Mouse (Mus musculus) MEL (cell line): ENCODE data around the gene Ppia. TPM values are rescaled to one million over a fixed set of nuclear protein-coding genes. Genes with fewer than 3 reads are reported as not detected.

Experiments used
- DNase-seq: peaks from one replicate; pipeline ENCODE4 v3.0.0; 2011; ENCODE audit warnings: low read depth, low spot score
- H3K27ac ChIP-seq: 2 replicates; pipeline ENCODE4 v1.5.1; 2012; ENCODE audit warnings: low read depth, mild to moderate bottlenecking, control low read depth, low read length, moderate library complexity; ENCODE audit not compliant: control insufficient read depth
- H3K27me3 ChIP-seq, 2 experiments: fragments of 150-350 bp in 1 of 2; sonication (generic) in 1 of 2; 2 replicates each; pipeline ENCODE4 v1.6.1; 2012; ENCODE audit warnings: low read length in 2 of 2, mild to moderate bottlenecking in 2 of 2, improper control_type of control experiment in 1 of 2, moderate library complexity in 1 of 2; ENCODE audit not compliant: insufficient read depth in 2 of 2, control insufficient read depth in 1 of 2
- H3K36me3 ChIP-seq, 2 experiments: 2 replicates each; pipeline ENCODE4 v1.6.1; 2012 to 2014; ENCODE audit warnings: low read length in 2 of 2, improper control_type of control experiment in 1 of 2, inconsistent platforms in 1 of 2, mild to moderate bottlenecking in 1 of 2; ENCODE audit not compliant: insufficient read depth in 2 of 2, control insufficient read depth in 1 of 2
- H3K4me1 ChIP-seq, 2 experiments: fragments of 150-350 bp in 1 of 2; sonication (generic) in 1 of 2; 2 replicates each; pipeline ENCODE4 v1.6.1; 2012; ENCODE audit warnings: low read length in 2 of 2, improper control_type of control experiment in 1 of 2, mild to moderate bottlenecking in 1 of 2; ENCODE audit not compliant: insufficient read depth in 2 of 2, control insufficient read depth in 1 of 2
- H3K4me3 ChIP-seq, 2 experiments: fragments of 150-350 bp in 1 of 2; sonication (generic) in 1 of 2; 2 replicates each; pipeline ENCODE4 v1.5.1; 2012; ENCODE audit warnings: low read depth in 2 of 2, low read length in 2 of 2, mild to moderate bottlenecking in 2 of 2, moderate library complexity in 2 of 2, control low read depth in 1 of 2, improper control_type of control experiment in 1 of 2; ENCODE audit not compliant: control insufficient read depth in 1 of 2, insufficient read depth in 1 of 2
- H3K79me2 ChIP-seq: 2 replicates; pipeline ENCODE4 v1.6.1; 2012; ENCODE audit warnings: mild to moderate bottlenecking, low read length, moderate library complexity; ENCODE audit not compliant: control insufficient read depth, poor library complexity, insufficient read depth
- H3K9ac ChIP-seq: 2 replicates; pipeline ENCODE4 v1.6.1; 2012; ENCODE audit warnings: low read depth, mild to moderate bottlenecking, control low read depth, low read length, moderate library complexity; ENCODE audit not compliant: control insufficient read depth, poor library complexity, severe bottlenecking
- H3K9me3 ChIP-seq: fragments of 150-350 bp; sonication (generic); replicated peaks from 2 replicates; pipeline ENCODE4 v1.6.1; 2012; ENCODE audit warnings: mild to moderate bottlenecking, low read length, improper control_type of control experiment, moderate library complexity; ENCODE audit not compliant: insufficient read depth
- BHLHE40 ChIP-seq: IDR thresholded peaks from 2 replicates; pipeline ENCODE4 v1.6.1; 2012; ENCODE audit warnings: low read depth, mild to moderate bottlenecking, inconsistent platforms, low read length, improper control_type of control experiment, borderline replicate concordance
- CHD1 ChIP-seq: IDR thresholded peaks from 2 replicates; pipeline ENCODE4 v1.6.1; 2012; ENCODE audit warnings: low read depth, mild to moderate bottlenecking, inconsistent platforms, low read length, improper control_type of control experiment
- CTCF ChIP-seq, 3 experiments: IDR thresholded peaks in 2 of 3; conservative IDR thresholded peaks in 1 of 3; 2 replicates each; pipeline ENCODE4 v1.5.1; 2011 to 2012; ENCODE audit warnings: low read length in 3 of 3, low read depth in 2 of 3, mild to moderate bottlenecking in 2 of 3, improper control_type of control experiment in 1 of 3, inconsistent platforms in 1 of 3, mixed read lengths in 1 of 3, moderate library complexity in 1 of 3; ENCODE audit not compliant: control insufficient read depth in 1 of 3, insufficient read depth in 1 of 3, poor library complexity in 1 of 3, severe bottlenecking in 1 of 3
- ELF1 ChIP-seq: IDR thresholded peaks from 2 replicates; pipeline ENCODE4 v1.6.1; 2014; ENCODE audit warnings: low read depth, mild to moderate bottlenecking, inconsistent platforms, low read length, improper control_type of control experiment, moderate library complexity
- HCFC1 ChIP-seq: IDR thresholded peaks from 2 replicates; pipeline ENCODE4 v1.6.1; 2012; ENCODE audit warnings: low read depth, mild to moderate bottlenecking, inconsistent platforms, low read length, improper control_type of control experiment, moderate library complexity
- MAFK ChIP-seq: IDR thresholded peaks from 2 replicates; pipeline ENCODE4 v1.6.1; 2011; ENCODE audit warnings: low read depth, mild to moderate bottlenecking, low read length, improper control_type of control experiment, borderline replicate concordance
- MAZ ChIP-seq: IDR thresholded peaks from 2 replicates; pipeline ENCODE4 v1.6.1; 2012; ENCODE audit warnings: low read depth, mild to moderate bottlenecking, inconsistent platforms, low read length, improper control_type of control experiment
- MXI1 ChIP-seq: IDR thresholded peaks from 2 replicates; pipeline ENCODE4 v1.6.1; 2011; ENCODE audit warnings: mild to moderate bottlenecking, low read depth, low read length, improper control_type of control experiment
- MYC ChIP-seq: IDR thresholded peaks from 2 replicates; pipeline ENCODE4 v1.6.1; 2011; ENCODE audit warnings: low read depth, mild to moderate bottlenecking, low read length, improper control_type of control experiment, moderate library complexity
- NELFE ChIP-seq: IDR thresholded peaks from 2 replicates; pipeline ENCODE4 v1.6.1; 2011; ENCODE audit warnings: low read depth, low read length, improper control_type of control experiment
- NRF1 ChIP-seq: IDR thresholded peaks from 2 replicates; pipeline ENCODE4 v1.6.1; 2014; ENCODE audit warnings: low read depth, mild to moderate bottlenecking, inconsistent platforms, low read length, improper control_type of control experiment, moderate library complexity; ENCODE audit not compliant: poor library complexity, insufficient read depth, severe bottlenecking
- RAD21 ChIP-seq: IDR thresholded peaks from 2 replicates; pipeline ENCODE4 v1.6.1; 2011; ENCODE audit warnings: mild to moderate bottlenecking, low read depth, low read length, improper control_type of control experiment
- RCOR1 ChIP-seq: IDR thresholded peaks from 2 replicates; pipeline ENCODE4 v1.6.1; 2012; ENCODE audit warnings: low read depth, mild to moderate bottlenecking, inconsistent platforms, low read length, improper control_type of control experiment
- SIN3A ChIP-seq: IDR thresholded peaks from 2 replicates; pipeline ENCODE4 v1.6.1; 2012; ENCODE audit warnings: low read length, improper control_type of control experiment, inconsistent platforms
- SMC3 ChIP-seq: IDR thresholded peaks from 2 replicates; pipeline ENCODE4 v1.6.1; 2011; ENCODE audit warnings: low read depth, low read length, improper control_type of control experiment
- TAL1 ChIP-seq: IDR thresholded peaks from 2 replicates; pipeline ENCODE4 v1.6.1; 2012; ENCODE audit warnings: mild to moderate bottlenecking, inconsistent platforms, low read length, moderate library complexity, mixed read lengths
- TBP ChIP-seq: IDR thresholded peaks from 2 replicates; pipeline ENCODE4 v1.8.0; 2011; ENCODE audit warnings: low read depth, low read length, improper control_type of control experiment
- TCF12 ChIP-seq: IDR thresholded peaks from 2 replicates; pipeline ENCODE4 v1.6.1; 2014; ENCODE audit warnings: low read depth, mild to moderate bottlenecking, inconsistent platforms, low read length, improper control_type of control experiment, moderate library complexity
- UBTF ChIP-seq: IDR thresholded peaks from 2 replicates; pipeline ENCODE4 v1.6.1; 2012; ENCODE audit warnings: low read depth, mild to moderate bottlenecking, inconsistent platforms, low read length, improper control_type of control experiment, moderate library complexity, borderline replicate concordance; ENCODE audit not compliant: insufficient read depth
- ZC3H11A ChIP-seq: IDR thresholded peaks from 2 replicates; pipeline ENCODE4 v1.6.1; 2012; ENCODE audit warnings: low read depth, mild to moderate bottlenecking, inconsistent platforms, low read length, improper control_type of control experiment
- ZMIZ1 ChIP-seq: IDR thresholded peaks from 2 replicates; pipeline ENCODE4 v1.6.1; 2012; ENCODE audit warnings: low read depth, mild to moderate bottlenecking, inconsistent platforms, low read length, improper control_type of control experiment, moderate library complexity
- ZNF384 ChIP-seq: IDR thresholded peaks from 2 replicates; pipeline ENCODE4 v1.6.1; 2012; ENCODE audit warnings: low read depth, mild to moderate bottlenecking, inconsistent platforms, low read length, improper control_type of control experiment
- polyA plus RNA-seq, 2 experiments: library from polyadenylated mRNA; stranded (reverse) in 1 of 2; unstranded in 1 of 2; fragments of >175 nt in 1 of 2; fragments of >200 nt in 1 of 2; gene quantifications; 2 replicates each; pipeline versions ENCODE4 v1.2.1 to v1.2.4; 2012; ENCODE audit warnings: low replicate concordance in 2 of 2, low read depth in 1 of 2; ENCODE audit not compliant: insufficient read length in 2 of 2, insufficient read depth in 1 of 2, missing spikeins in 1 of 2
- total RNA-seq: library from RNA; depleted of rRNA; stranded (reverse); fragments of 300-350 nt; gene quantifications from 2 replicates; pipeline ENCODE4 v1.2.3, GENCODE M21; 2012

Gene Ppia
- total and polyA plus RNA-seq, 3 experiments, result 3,662 to 7,288 TPM; not detected in 1

DNA sequence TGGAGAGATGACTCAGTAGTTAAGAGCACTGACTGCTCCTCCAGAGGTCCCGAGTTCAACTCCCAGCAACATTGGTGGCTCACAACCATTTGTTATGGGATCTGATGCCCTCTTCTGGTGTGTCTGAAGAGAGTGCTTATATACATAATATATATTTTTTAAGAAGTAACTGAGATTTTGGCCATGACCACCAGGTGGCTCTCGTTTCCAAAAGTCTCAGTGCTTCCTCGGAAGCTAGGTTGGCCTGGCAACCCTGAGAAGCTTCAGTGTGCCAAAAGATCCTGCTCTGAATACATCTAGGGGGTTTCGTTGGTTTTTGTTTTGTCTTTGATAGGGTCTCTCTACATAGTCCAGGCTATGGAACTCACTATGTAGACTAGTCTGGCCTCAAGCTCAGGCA lies 49.9 kb downstream of the Ppia start:
- peaks cover 4 to 12% of the 10 kb centered on the region in 2 experiments; a peak in 3 of 4 replicates for H3K36me3 ChIP-seq
- DNase-seq, result peak; percentile 93
- H3K9me3 ChIP-seq, result no peaks in the 10 kb centered on the region
- TF ChIP-seq ZNF384, result 0 out of 2 replicates have a peak, but pooled peaks have one; percentile 41
- TF ChIP-seq MAFK, result no peak
- no peak for TF ChIP-seq NRF1
- peak; percentile 41; the same call in 1 of the 2 replicates for TF ChIP-seq MXI1
- TF ChIP-seq ELF1, result peak; percentile 53; the same call in 1 of the 2 replicates
- TF ChIP-seq HCFC1, result peak; percentile 48; the same call in 1 of the 2 replicates
- 0 out of 2 replicates have a peak, but pooled peaks have one; percentile 37 for TF ChIP-seq MYC
- no peak for TF ChIP-seq CHD1
- peak; percentile 77 for TF ChIP-seq RAD21
- no peak for TF ChIP-seq NELFE
- 0 out of 2 replicates have a peak, but pooled peaks have one; percentile 34 for TF ChIP-seq TBP
- no peak for TF ChIP-seq RCOR1
- TF ChIP-seq CTCF (IDR thresholded peaks at IDR 0.05 in 2 of 3, conservative IDR thresholded peaks at IDR 0.05 in 1 of 3; ENCODE audit: control insufficient read depth in 1 of 3, insufficient read depth in 1 of 3, low read depth in 2 of 3, low read length in 3 of 3, poor library complexity in 1 of 3, severe bottlenecking in 1 of 3), result peak; percentile 52 to 93 (median 64)
- TF ChIP-seq SIN3A, result peak; percentile 88
- TF ChIP-seq TCF12, result no peak
- no peak for TF ChIP-seq UBTF
- TF ChIP-seq SMC3, result peak; percentile 89
- no peak for TF ChIP-seq ZMIZ1
- TF ChIP-seq MAZ, result no peak
- TF ChIP-seq ZC3H11A, result peak; percentile 79
- TF ChIP-seq BHLHE40, result no peak
- no peaks in the 10 kb centered on the region for H3K27me3 ChIP-seq
- H3K27ac ChIP-seq, result no peak overlapping the region
- peaks cover 8 to 11% of the 10 kb centered on the region in 2 experiments for H3K4me1 ChIP-seq
- no peak overlapping the region for H3K4me3 ChIP-seq
- H3K79me2 ChIP-seq, result peaks cover 12% of the 10 kb centered on the region
- H3K9ac ChIP-seq, result no peak overlapping the region

DNA sequence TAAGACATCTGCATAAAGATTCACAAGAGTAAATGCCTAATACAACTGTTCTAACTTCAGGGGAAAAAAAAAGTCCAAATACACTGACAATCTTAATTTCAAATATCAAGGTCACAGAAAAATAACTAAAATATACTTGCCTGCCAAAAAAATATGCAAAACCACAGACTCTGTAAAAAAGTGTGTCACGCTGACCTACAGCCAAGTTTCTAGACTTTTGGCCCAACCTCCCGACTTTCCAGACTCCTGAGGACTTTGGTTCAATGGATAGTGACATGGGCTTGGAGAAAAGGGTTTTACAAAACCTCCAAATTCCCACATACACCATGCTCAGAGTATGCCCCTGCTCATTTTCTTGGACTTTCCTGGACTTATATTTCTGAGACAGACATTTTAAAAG lies 53.3 kb downstream of the Ppia start:
- Histone ChIP-seq H3K9me3 (no peaks in the 10 kb centered on the region), H3K36me3 (peaks cover 6 to 34% of the 10 kb centered on the region in 2 experiments; a peak in 3 of 4 replicates), H3K27me3 (no peaks in the 10 kb centered on the region), H3K4me1 (peaks cover 17 to 26% of the 10 kb centered on the region in 2 experiments), H3K9ac (no peak overlapping the region), H3K4me3 (no peak overlapping the region), H3K27ac (no peak overlapping the region), H3K79me2 (peaks cover 39% of the 10 kb centered on the region)
- DNase-seq, result no peak
- TF ChIP-seq NELFE (no peak), NRF1 (no peak), TCF12 (no peak), RAD21 (no peak), ZC3H11A (no peak), TAL1 (no peak)
